Mouse (Mus musculus) erythroblast, embryonic 14.5 days (primary cell): ENCODE data around the gene Barhl2. TPM values are rescaled to one million over a fixed set of nuclear protein-coding genes. Genes with fewer than 3 reads are reported as not detected.

Source experiments
- H3K27me3 ChIP-seq: 2 replicates; pipeline ENCODE4 v1.6.1; 2012; ENCODE audit warnings: inconsistent platforms; ENCODE audit not compliant: control insufficient read depth
- H3K36me3 ChIP-seq: 2 replicates; pipeline ENCODE4 v1.6.1; 2012; ENCODE audit warnings: mild to moderate bottlenecking, inconsistent platforms; ENCODE audit not compliant: control insufficient read depth
- H3K4me1 ChIP-seq: 2 replicates; pipeline ENCODE4 v1.6.1; 2012; ENCODE audit warnings: inconsistent platforms; ENCODE audit not compliant: control insufficient read depth
- H3K4me3 ChIP-seq: replicated peaks from 2 replicates; pipeline ENCODE3; 2012; ENCODE audit warnings: moderate library complexity, mild to moderate bottlenecking, inconsistent platforms
- H3K9me3 ChIP-seq: 2 replicates; pipeline ENCODE4 v1.6.1; 2012; ENCODE audit warnings: low read length, inconsistent platforms, mixed read lengths; ENCODE audit not compliant: control insufficient read depth
- GATA1 ChIP-seq: IDR thresholded peaks from 2 replicates; pipeline ENCODE4 v1.6.1; 2012; ENCODE audit warnings: low read length, inconsistent platforms, mixed read lengths
- TAL1 ChIP-seq: IDR thresholded peaks from 3 replicates; pipeline ENCODE4 v1.6.1; 2012; ENCODE audit warnings: low read length, inconsistent platforms, mixed read lengths
- polyA plus RNA-seq: library from polyadenylated mRNA; stranded (reverse); fragments of >175 nt; gene quantifications from 2 replicates; pipeline ENCODE4 v1.2.3, GENCODE M21; 2012

Gene Barhl2
- polyA plus RNA-seq, 1 experiment = not detected

- no peak for TF ChIP-seq GATA1
- no peak for TF ChIP-seq TAL1
- peaks cover 5% of the 10 kb centered on the region; the same call in 1 of the 2 replicates for H3K9me3 ChIP-seq
- H3K27me3 ChIP-seq = peaks cover 100% of the 10 kb centered on the region
- no peaks in the 10 kb centered on the region for H3K36me3 ChIP-seq
- H3K4me1 ChIP-seq = no peaks in the 10 kb centered on the region; the same call in 1 of the 2 replicates
- no peak overlapping the region for H3K4me3 ChIP-seq
Observed at GRCm38 (mm10) chr5:106457111-106457925, 648 bp downstream of the Barhl2 start.

- no peaks in the 10 kb centered on the region for H3K36me3 ChIP-seq
- H3K9me3 ChIP-seq = peaks cover 5% of the 10 kb centered on the region; the same call in 1 of the 2 replicates
- TF ChIP-seq GATA1 (no peak), TAL1 (no peak)
- H3K4me1 ChIP-seq = no peaks in the 10 kb centered on the region; the same call in 1 of the 2 replicates
- H3K4me3 ChIP-seq = no peak overlapping the region
- peaks cover 100% of the 10 kb centered on the region for H3K27me3 ChIP-seq
Observed at GRCm38 (mm10) chr5:106455984-106456383, 2.0 kb downstream of the Barhl2 start.

DNA sequence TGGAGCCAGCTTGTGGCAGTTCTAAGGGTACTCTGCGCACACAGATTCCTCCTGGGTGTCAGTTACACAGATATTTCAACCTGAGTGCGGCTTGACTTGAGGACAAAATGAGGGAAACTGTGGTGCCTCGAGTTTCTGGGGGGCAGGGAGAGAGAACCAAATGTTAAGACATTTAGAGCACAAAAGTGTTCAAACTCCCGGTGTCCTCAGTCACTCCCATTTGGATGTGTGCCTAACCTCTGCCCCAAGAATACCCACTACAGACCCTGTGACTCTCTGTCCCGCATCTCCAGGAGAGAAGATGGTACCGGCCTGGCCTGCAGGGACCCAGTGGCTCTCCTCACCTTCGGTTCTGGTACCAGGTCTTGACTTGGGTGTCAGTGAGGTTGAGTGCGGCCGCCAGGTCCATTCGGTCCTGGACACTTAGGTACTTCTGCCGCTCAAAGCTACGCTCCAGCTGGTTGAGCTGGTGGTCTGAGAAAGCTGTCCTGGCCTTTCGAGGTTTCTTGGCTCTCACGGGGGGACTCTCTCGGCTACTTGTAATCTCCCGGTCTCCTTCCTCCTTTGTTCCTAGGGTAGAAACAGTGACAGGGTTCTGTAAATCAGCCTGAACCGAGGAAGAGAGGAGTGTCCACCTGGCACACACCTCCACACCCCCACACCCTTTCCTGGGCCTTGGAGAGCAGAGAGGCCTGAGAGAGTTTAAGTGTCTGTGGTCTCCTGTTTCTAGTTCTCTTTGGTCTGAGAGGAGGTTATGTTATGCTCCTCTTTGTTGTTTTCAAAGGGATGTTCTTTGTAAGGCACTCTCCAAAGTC lies 2.7 kb downstream of the Barhl2 start:
- Histone ChIP-seq H3K27me3 (peaks cover 100% of the 10 kb centered on the region), H3K4me3 (no peak overlapping the region), H3K4me1 (no peaks in the 10 kb centered on the region; the same call in 1 of the 2 replicates), H3K36me3 (no peaks in the 10 kb centered on the region), H3K9me3 (peaks cover 5% of the 10 kb centered on the region; the same call in 1 of the 2 replicates)
- no peak for TF ChIP-seq TAL1
- no peak for TF ChIP-seq GATA1

DNA sequence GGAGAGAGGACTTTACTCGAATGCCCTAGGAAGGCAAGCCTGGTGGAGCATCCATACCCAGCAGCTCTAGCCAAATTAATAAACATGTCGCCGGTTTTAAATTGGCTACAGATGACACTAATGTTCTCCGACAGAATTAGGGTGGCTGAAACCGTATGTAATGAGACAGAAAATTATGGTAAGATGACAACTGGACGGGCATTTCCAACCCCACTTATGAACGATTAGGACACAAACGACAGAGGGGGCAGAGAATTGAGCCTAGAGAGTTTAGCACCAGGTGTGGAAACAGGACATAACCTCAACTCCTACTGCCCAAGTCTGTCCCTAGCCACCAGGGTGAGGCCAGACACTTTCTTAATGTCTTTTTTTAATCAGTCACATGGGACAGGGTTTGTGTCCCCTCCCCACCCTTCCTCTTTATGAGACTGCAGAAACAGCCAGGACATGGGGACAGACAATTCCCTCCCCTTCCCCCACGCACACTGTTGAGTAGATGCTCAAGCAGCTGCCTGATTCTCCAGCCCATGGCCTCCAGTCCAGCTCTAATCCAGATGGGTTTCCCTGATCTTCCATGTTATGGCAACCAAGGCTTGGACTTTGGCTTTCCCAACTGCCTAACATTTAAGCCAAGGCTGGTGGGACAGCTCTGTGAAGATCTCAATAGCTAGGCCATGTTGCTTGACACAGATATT lies 3.4 kb downstream of the Barhl2 start:
- Histone ChIP-seq H3K4me1 (no peaks in the 10 kb centered on the region; the same call in 1 of the 2 replicates), H3K36me3 (no peaks in the 10 kb centered on the region), H3K9me3 (peaks cover 5% of the 10 kb centered on the region; the same call in 1 of the 2 replicates), H3K4me3 (no peak overlapping the region), H3K27me3 (peaks cover 100% of the 10 kb centered on the region)
- no peak for TF ChIP-seq TAL1
- no peak for TF ChIP-seq GATA1

DNA sequence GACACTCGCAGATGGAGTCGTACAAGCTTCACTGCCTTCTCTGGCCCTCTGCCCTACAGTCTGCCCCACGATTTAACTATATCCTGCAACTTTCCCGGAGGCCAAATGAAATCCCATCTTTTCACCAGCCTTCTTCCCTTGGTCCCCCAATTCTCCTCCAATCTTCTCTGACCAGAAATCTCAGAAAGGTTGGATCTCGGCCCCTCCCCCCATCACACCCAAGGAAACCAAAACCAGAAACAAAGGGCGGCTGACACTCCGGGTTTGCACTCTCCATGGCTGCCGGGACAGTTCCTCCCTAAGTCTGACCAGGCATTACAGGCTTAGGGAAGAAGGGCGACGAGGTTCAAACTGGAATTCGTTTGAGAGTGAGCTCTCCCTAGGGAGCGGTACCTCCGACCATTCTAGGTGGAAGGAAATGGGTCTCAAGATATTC lies 4.1 kb downstream of the Barhl2 start:
- Histone ChIP-seq H3K4me1 (no peaks in the 10 kb centered on the region; the same call in 1 of the 2 replicates), H3K9me3 (peaks cover 5% of the 10 kb centered on the region; the same call in 1 of the 2 replicates), H3K4me3 (no peak overlapping the region), H3K36me3 (no peaks in the 10 kb centered on the region), H3K27me3 (peaks cover 100% of the 10 kb centered on the region)
- TF ChIP-seq GATA1 (no peak), TAL1 (no peak)

- Histone ChIP-seq H3K36me3 (no peaks in the 10 kb centered on the region), H3K27me3 (peaks cover 100% of the 10 kb centered on the region), H3K4me1 (no peaks in the 10 kb centered on the region), H3K4me3 (no peak overlapping the region), H3K9me3 (peaks cover 5% of the 10 kb centered on the region; the same call in 1 of the 2 replicates)
- no peak for TF ChIP-seq GATA1
- TF ChIP-seq TAL1 = no peak
Observed at GRCm38 (mm10) chr5:106453181-106453885, 4.6 kb downstream of the Barhl2 start.

- TF ChIP-seq TAL1 (no peak), GATA1 (no peak)
- Histone ChIP-seq H3K9me3 (peaks cover 5% of the 10 kb centered on the region; the same call in 1 of the 2 replicates), H3K36me3 (no peaks in the 10 kb centered on the region), H3K27me3 (peaks cover 100% of the 10 kb centered on the region), H3K4me3 (no peak overlapping the region), H3K4me1 (no peaks in the 10 kb centered on the region)
Observed at GRCm38 (mm10) chr5:106452686-106453085, 5.3 kb downstream of the Barhl2 start.

DNA sequence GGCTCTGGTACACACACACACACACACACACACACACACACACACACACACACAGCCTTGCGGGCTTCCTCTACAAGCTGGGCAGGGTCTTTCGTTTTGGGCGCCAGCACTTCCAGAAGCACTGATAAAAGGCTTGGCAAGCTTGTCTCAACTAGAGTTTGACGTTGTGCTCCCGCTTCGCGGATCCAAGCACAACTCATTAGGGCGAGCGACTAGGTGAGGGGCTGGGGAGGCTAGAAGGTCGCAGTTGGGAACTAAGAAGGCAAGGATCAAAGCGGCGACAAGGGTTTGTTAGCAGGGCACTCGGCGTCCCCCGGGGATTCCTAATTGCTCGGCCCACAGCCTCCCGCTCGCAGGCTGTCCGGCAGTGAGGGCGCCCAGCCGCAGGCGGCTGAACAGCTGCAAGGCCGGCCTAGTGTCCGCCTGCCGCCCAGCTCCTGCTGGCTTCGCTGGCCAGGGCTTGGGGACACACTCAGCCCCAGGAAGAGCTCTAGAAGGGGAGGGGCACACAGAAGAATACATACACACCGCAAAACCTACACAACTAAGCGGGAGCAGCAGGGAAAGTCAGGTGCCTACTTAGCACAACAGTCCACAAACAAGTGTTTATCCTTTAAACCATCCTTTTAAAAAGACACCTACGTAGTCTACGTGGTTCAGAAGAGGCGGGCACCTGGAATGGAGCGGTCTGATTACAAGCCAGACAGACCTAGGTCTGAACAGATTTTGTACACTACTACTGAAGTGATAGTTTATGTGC lies 6.1 kb downstream of the Barhl2 start:
- H3K27me3 ChIP-seq = peaks cover 99% of the 10 kb centered on the region
- no peaks in the 10 kb centered on the region for H3K4me1 ChIP-seq
- H3K36me3 ChIP-seq = no peaks in the 10 kb centered on the region
- no peak for TF ChIP-seq GATA1
- TF ChIP-seq TAL1 = no peak
- H3K9me3 ChIP-seq = peaks cover 3% of the 10 kb centered on the region; the same call in 1 of the 2 replicates
- no peak overlapping the region for H3K4me3 ChIP-seq
